8 mouse cellular contexts compared by ENCODE assay signal in the genomic region with DNA sequence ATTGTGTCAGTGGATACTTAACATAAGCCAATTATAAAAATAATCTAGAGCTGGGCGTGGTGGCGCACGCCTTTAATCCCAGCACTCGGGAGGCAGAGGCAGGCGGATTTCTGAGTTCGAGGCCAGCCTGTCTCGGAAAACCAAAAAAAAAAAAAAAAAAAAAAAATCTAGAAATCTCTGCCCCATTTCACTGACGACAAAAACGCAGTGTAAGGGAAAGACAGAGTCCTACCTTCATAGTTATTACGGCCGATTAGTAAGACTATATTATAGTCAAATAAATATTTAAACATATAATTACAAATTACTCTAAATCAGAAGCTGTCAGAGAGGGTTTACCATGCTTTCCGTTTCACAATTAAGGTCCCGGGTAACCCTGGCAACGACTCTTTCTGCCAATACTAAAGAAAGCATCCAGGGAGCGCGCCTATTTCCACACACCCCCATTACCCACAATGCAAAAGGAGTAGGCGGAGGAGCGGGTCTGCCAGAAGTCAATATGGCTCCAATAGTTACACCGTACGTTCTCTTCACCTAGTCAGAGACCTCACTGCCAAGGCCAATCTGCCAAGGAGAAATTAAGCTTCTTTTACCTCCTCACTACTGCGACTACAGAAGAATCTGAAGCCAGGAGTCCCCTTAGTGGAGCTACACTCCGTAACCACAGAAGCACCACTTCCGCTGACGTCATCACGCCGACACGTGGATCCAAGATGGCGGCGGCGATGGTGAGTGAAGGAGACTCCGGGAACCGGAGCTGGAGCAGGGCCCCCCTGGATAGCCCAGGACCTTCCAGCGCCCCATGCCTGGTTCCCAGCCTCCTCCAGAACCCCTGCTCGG. TPM values are rescaled to one million over a fixed set of nuclear protein-coding genes. Genes with fewer than 3 reads are reported as not detected.
DNase-seq lines count a peak whose midpoint lies in the region; ATAC-seq and TF ChIP-seq lines count a peak whose summit lies in the region.

Tm9sf4 (plus strand) TSS at position 460 of the 840 bp plus-strand sequence.

- peak within 1 kb of the TSS; percentile 77 for H3K9ac ChIP-seq in hindbrain, postnatal 0 days (replicated peaks; ENCODE audit: low read length)

- ATAC-seq in common myeloid progenitor, adult 5-6 weeks (replicated peaks; ENCODE audit: low read depth, poor library complexity, severe bottlenecking): peak; percentile 91
- ATAC-seq in hindbrain, postnatal 0 days: peak; percentile 94
- peak; percentile 87 for ATAC-seq in megakaryocyte, adult 5-6 weeks (ENCODE audit: poor library complexity, severe bottlenecking)

- no peaks in the 10 kb centered on the region for H3K9me3 ChIP-seq in hindbrain, postnatal 0 days (ENCODE audit: low read length)

- no peak for TF ChIP-seq CTCF in gastrocnemius, adult 2 months (IDR thresholded peaks at IDR 0.05)
- TF ChIP-seq CTCF in hindbrain, postnatal 0 days (IDR thresholded peaks at IDR 0.05; ENCODE audit: low read depth): peak; percentile 23; the same call in 1 of the 2 replicates
- no peak for TF ChIP-seq CTCF in left cerebral cortex, adult 2 months (IDR thresholded peaks at IDR 0.05)

- peak within 1 kb of the TSS; percentile 99 for H3K27ac ChIP-seq in gastrocnemius, adult 2 months
- peak within 1 kb of the TSS; percentile 97 for H3K27ac ChIP-seq in hindbrain, postnatal 0 days
- H3K27ac ChIP-seq in left cerebral cortex, adult 2 months: peak within 1 kb of the TSS; percentile 100

- peak within 1 kb of the TSS; percentile 84 for H3K4me3 ChIP-seq in gastrocnemius, adult 2 months
- H3K4me3 ChIP-seq in hindbrain, postnatal 0 days (ENCODE audit: low read length): peak within 1 kb of the TSS; percentile 69
- peak within 1 kb of the TSS; percentile 99 for H3K4me3 ChIP-seq in left cerebral cortex, adult 2 months

- peak within 1 kb of the TSS; percentile 95 for H3K4me2 ChIP-seq in hindbrain, postnatal 0 days (ENCODE audit: low read depth, low read length)

- no peaks in the 10 kb centered on the region for H3K4me1 ChIP-seq in hindbrain, postnatal 0 days (ENCODE audit: insufficient read depth, low read length)

- peak; percentile 91 for DNase-seq in ZHBTc4 (ENCODE audit: low read depth, low spot score)
- peak; percentile 92 for DNase-seq in gastrocnemius, adult 2 months
- DNase-seq in hindbrain, postnatal 0 days (ENCODE audit: low spot score): peak; percentile 96
- peak; percentile 90 to 93 for DNase-seq in left cerebral cortex, adult 2 months (ENCODE audit: extremely low spot score in 1 of 2, low spot score in 2 of 2)
- peak; percentile 95 to 98 for DNase-seq in right cerebral cortex, adult 2 months (ENCODE audit: low spot score in 2 of 2)
- DNase-seq in urinary bladder, postnatal 14 days (ENCODE audit: low spot score): peak; percentile 90

- no peaks in the 10 kb centered on the region for H3K27me3 ChIP-seq in hindbrain, postnatal 0 days (ENCODE audit: insufficient read depth, low read length)

- H3K36me3 ChIP-seq in hindbrain, postnatal 0 days (ENCODE audit: insufficient read depth, low read length): no peaks in the 10 kb centered on the region

- intact Hi-C loops in gastrocnemius, adult 2 months (cut with DNase I): loop anchor here (5.0 kb wide), 1 partner anchor 81 kb away; the partner anchor contains the start of genes Plagl2 and Pofut1
- intact Hi-C loops in left cerebral cortex, adult 2 months (cut with DNase I): loop anchor here (1.0 kb wide), 1 partner anchor 80 kb away; the partner anchor contains the start of genes Plagl2 and Pofut1

- WGBS in hindbrain, postnatal 0 days: 9% methylated on average over 33 of the region's 34 CpGs

RNA-seq across cellular contexts. Expression of gene Tm9sf4, which starts in this region (rescaled TPM):
- total RNA-seq in common myeloid progenitor, adult 5-6 weeks (2017): 80.5 and 106 TPM in 2 replicates
- 10 to 100 TPM; 30.6 to 41.1 TPM for total RNA-seq in gastrocnemius, adult 2 months (2021)
- total RNA-seq in hindbrain, postnatal 0 days (2014; rRNA removed): 61.4 and 70.4 TPM in 2 replicates
- 73.0 and 80.0 TPM in 2 replicates for polyA plus RNA-seq in hindbrain, postnatal 0 days (2015; fragmentation: Nextera tagmentation; extraction: Ambion mirVana)
- total RNA-seq in left cerebral cortex, adult 2 months (2021): 100 to 1,000 TPM; 112 to 118 TPM
- total RNA-seq in megakaryocyte, adult 5-6 weeks (2015): 50.1 and 56.9 TPM in 2 replicates
- 78.7 and 85.5 TPM in 2 replicates for total RNA-seq in megakaryocyte, adult 5-6 weeks (2017)

Comparison
In these comparisons a context has a peak if more than half of its experiments do, and no peak if none do; other contexts are left out.
1. Peak in every context shown above with its lines: DNase-seq, ATAC-seq, H3K4me3 ChIP-seq and H3K27ac ChIP-seq.